Mouse (Mus musculus) cerebellum, adult 2 months (tissue): Measurements from ENCODE around the gene Ank3.

Experiments used
- CTCF ChIP-seq: fragments of 200-500 bp; IDR thresholded peaks from 2 replicates; pipeline ENCODE4 v1.5.1; 2011; ENCODE audit warnings: low read depth, mild to moderate bottlenecking, control low read depth, low read length, moderate library complexity, borderline replicate concordance; ENCODE audit not compliant: insufficient read depth
- POLR2A ChIP-seq: fragments of 200-500 bp; IDR thresholded peaks from 2 replicates; pipeline ENCODE4 v1.6.1; 2011; ENCODE audit warnings: low read length, control low read depth, borderline replicate concordance; ENCODE audit not compliant: insufficient read depth

GRCm38 (mm10) chr10:69746730-69747129 is 348.2 kb downstream of the Ank3 start:
- TF ChIP-seq CTCF (no peak), POLR2A (no peak)
